Mouse (Mus musculus): ENCODE data around the gene Nav2. TPM values are rescaled to one million over a fixed set of nuclear protein-coding genes. Genes with fewer than 3 reads are reported as not detected.
A peak's percentile ranks its signal among the peaks of the same experiment; 100 is the strongest.

Gene Nav2
- total RNA-seq, 2 experiments from 2014 or later: 42.4 to 52.9 TPM

- DNase-seq: no peak
- intact Hi-C loops (cut with DNase I): no loop called here
Measured at GRCm38 (mm10) chr7:49599950-49600349, 691.4 kb downstream of the Nav2 start.

- intact Hi-C loops (cut with DNase I): loop anchor here (1.0 kb wide), 1 partner anchor 130 kb away; no protein-coding TSS in a partner anchor
- peak; percentile 50 to 64 for DNase-seq
Measured at GRCm38 (mm10) chr7:49601191-49601975, 692.9 kb downstream of the Nav2 start.

- no peak for DNase-seq
- intact Hi-C loops (cut with DNase I): no loop called here
Measured at GRCm38 (mm10) chr7:49604244-49604643, 695.7 kb downstream of the Nav2 start.

- DNase-seq: peak; percentile 25 to 38
- intact Hi-C loops (cut with DNase I): no loop called here
Measured at GRCm38 (mm10) chr7:49604965-49605795, 696.7 kb downstream of the Nav2 start.

- intact Hi-C loops (cut with DNase I): loop anchor here (1.0 to 5.0 kb wide), 2 partner anchors 138 to 306 kb away; no protein-coding TSS in a partner anchor
- DNase-seq: peak; percentile 51 to 73
Measured at GRCm38 (mm10) chr7:49616258-49616735, 707.8 kb downstream of the Nav2 start.

- DNase-seq: no peak
- intact Hi-C loops (cut with DNase I): loop anchor here (5.0 kb wide), 1 partner anchor 305 kb away; no protein-coding TSS in a partner anchor
Measured at GRCm38 (mm10) chr7:49617087-49617486, 708.6 kb downstream of the Nav2 start.

GRCm38 (mm10) chr7:49620160-49620559 lies 711.6 kb downstream of the Nav2 start:
- intact Hi-C loops (cut with DNase I): no loop called here
- no peak for DNase-seq

GRCm38 (mm10) chr7:49631885-49632284 lies 723.4 kb downstream of the Nav2 start:
- intact Hi-C loops (cut with DNase I): no loop called here
- no peak for DNase-seq

GRCm38 (mm10) chr7:49632391-49632790 lies 723.9 kb downstream of the Nav2 start:
- intact Hi-C loops (cut with DNase I): no loop called here
- no peak for DNase-seq

GRCm38 (mm10) chr7:49633375-49633956 lies 725.0 kb downstream of the Nav2 start:
- intact Hi-C loops (cut with DNase I): no loop called here
- no peak for DNase-seq

- intact Hi-C loops (cut with DNase I): no loop called here
- peak in 1 of 2 experiments; percentile 18 for DNase-seq
Measured at GRCm38 (mm10) chr7:49634291-49635073, 726.0 kb downstream of the Nav2 start.

- intact Hi-C loops (cut with DNase I): no loop called here
- DNase-seq: no peak
Measured at GRCm38 (mm10) chr7:49635074-49635621, 726.6 kb downstream of the Nav2 start.

GRCm38 (mm10) chr7:49635971-49636370 lies 727.5 kb downstream of the Nav2 start:
- intact Hi-C loops (cut with DNase I): no loop called here
- no peak for DNase-seq

GRCm38 (mm10) chr7:49636491-49637115 lies 728.1 kb downstream of the Nav2 start, which contains the start of gene Dbx1:
Gene Dbx1 (minus strand): TSS chr7:49636849.
- no peak for DNase-seq
- intact Hi-C loops (cut with DNase I): no loop called here

GRCm38 (mm10) chr7:49637281-49637680 lies 728.8 kb downstream of the Nav2 start:
- intact Hi-C loops (cut with DNase I): no loop called here
- no peak for DNase-seq

GRCm38 (mm10) chr7:49637851-49638663 lies 729.5 kb downstream of the Nav2 start:
- intact Hi-C loops (cut with DNase I): no loop called here
- no peak for DNase-seq

GRCm38 (mm10) chr7:49638941-49639776 lies 730.6 kb downstream of the Nav2 start:
- intact Hi-C loops (cut with DNase I): no loop called here
- DNase-seq: no peak

Measured in heart, postnatal 36 days (tissue).